Mouse (Mus musculus) left cerebral cortex, postnatal 14 days (tissue): ENCODE data around the gene Slc15a3. TPM values are rescaled to one million over a fixed set of nuclear protein-coding genes. Genes with fewer than 3 reads are reported as not detected.

Experiments used
- DNase-seq, 2 experiments: peaks; one replicate each; pipeline ENCODE4 v3.0.0; 2021 to 2022; ENCODE audit warnings: low spot score in 2 of 2, mixed read lengths in 1 of 2
- intact Hi-C: fragments of 180-260 bp; cut with DNase I; formaldehyde crosslinking; loops from one replicate; pipeline ENCODE4 v1.15.1; 2025
- total RNA-seq, 2 experiments: library from RNA; stranded (reverse); gene quantifications; 2 replicates each; pipeline ENCODE4 v1.2.3; 2021

The Slc15a3 gene
- total RNA-seq, 2 experiments from 2014 or later: 1.4 to 1.5 TPM

- intact Hi-C loops: no loop called here
- DNase-seq: no peak
These were observed 60.8 kb downstream of the Slc15a3 start for GRCm38 (mm10) chr19:10900315-10900714.

- no peak for DNase-seq
- intact Hi-C loops: no loop called here
These were observed 61.5 kb downstream of the Slc15a3 start for GRCm38 (mm10) chr19:10901046-10901445.

- intact Hi-C loops: no loop called here
- DNase-seq: no peak
These were observed 65.0 kb downstream of the Slc15a3 start for GRCm38 (mm10) chr19:10904512-10904911.

GRCm38 (mm10) chr19:10904927-10905727, 65.6 kb downstream of the Slc15a3 start:
- DNase-seq: peak; percentile 58 to 78
- intact Hi-C loops: loop anchor here (5.0 kb wide), 1 partner anchor 42 kb away; the partner anchor contains the start of gene Ccdc86

GRCm38 (mm10) chr19:10905728-10906000, 66.1 kb downstream of the Slc15a3 start:
- intact Hi-C loops: loop anchor here (5.0 kb wide), 1 partner anchor 42 kb away; the partner anchor contains the start of gene Ccdc86
- no peak for DNase-seq

GRCm38 (mm10) chr19:10907891-10908290, 68.4 kb downstream of the Slc15a3 start:
- intact Hi-C loops: loop anchor here (5.0 kb wide), 1 partner anchor 39 kb away; the partner anchor contains the start of gene Ccdc86
- DNase-seq: peak; percentile 70 to 76

Other genes starting within 250 kb of the Slc15a3 start
- gene Ddb1, start 234.4 kb upstream of the Slc15a3 start, total RNA-seq: 100 to 1,000 TPM; 195 to 201 TPM
- gene Tkfc, start 234.1 kb upstream of the Slc15a3 start, total RNA-seq: 10 to 100 TPM; 24.7 to 26.2 TPM
- under 1 TPM; 0.37 to 0.76 TPM for gene Vwce, start 205.5 kb upstream of the Slc15a3 start, total RNA-seq
- gene Pga5, start 161.7 kb upstream of the Slc15a3 start, total RNA-seq: not detected
- gene Vps37c, start 151.0 kb upstream of the Slc15a3 start, total RNA-seq: 10 to 100 TPM; 29.3 to 32.5 TPM
- gene Cd5, start 100.7 kb upstream of the Slc15a3 start, total RNA-seq: under 1 TPM; 0.17 to 0.22 TPM
- gene Cd6, start 9.7 kb upstream of the Slc15a3 start, total RNA-seq: 1 to 10 TPM; 1.3 to 1.5 TPM
- gene Tmem132a, start 30.2 kb downstream of the Slc15a3 start, total RNA-seq: 100 to 1,000 TPM; 344 to 360 TPM
- 10 to 100 TPM; 41.0 to 48.8 TPM for gene Tmem109, start 42.3 kb downstream of the Slc15a3 start, total RNA-seq
- 100 to 1,000 TPM; 185 to 190 TPM for gene Prpf19, start 55.5 kb downstream of the Slc15a3 start, total RNA-seq
- not detected for gene Zp1, start 80.9 kb downstream of the Slc15a3 start, total RNA-seq
- gene Ptgdr2, start 97.4 kb downstream of the Slc15a3 start, total RNA-seq: under 1 TPM; 0.32 to 0.33 TPM
- gene Ccdc86, start 109.5 kb downstream of the Slc15a3 start, total RNA-seq: 1 to 10 TPM; 8.5 to 8.9 TPM
- gene Ms4a10, start 134.9 kb downstream of the Slc15a3 start, total RNA-seq: not detected
- under 1 TPM in 1 of 2 experiments, not detected in 1; 0.80 TPM for gene Ms4a15, start 153.5 kb downstream of the Slc15a3 start, total RNA-seq
- not detected for gene Ms4a18, start 178.3 kb downstream of the Slc15a3 start, total RNA-seq
- gene Ms4a8a, start 241.4 kb downstream of the Slc15a3 start, total RNA-seq: not detected